ENCODE assay signal across 8 mouse cellular contexts in genomic region chr7:45798511-45798836, GRCm38 (mm10). TPM values are rescaled to one million over a fixed set of nuclear protein-coding genes. Genes with fewer than 3 reads are reported as not detected.
DNase-seq lines count a peak whose midpoint lies in the region; ATAC-seq lines count a peak whose summit lies in the region.

No protein-coding gene starts in this region.

- H3K4me2 ChIP-seq in forebrain, embryonic 12.5 days, result peak overlapping the region; percentile 68
- peak overlapping the region; percentile 63 for H3K4me2 ChIP-seq in midbrain, embryonic 11.5 days

- peak overlapping the region; percentile 40 for H3K4me3 ChIP-seq in forebrain, embryonic 12.5 days (replicated peaks)
- H3K4me3 ChIP-seq in midbrain, embryonic 11.5 days (ENCODE audit: low read depth, low read length), result peak overlapping the region; percentile 29

- H3K9ac ChIP-seq in forebrain, embryonic 12.5 days, result peak overlapping the region; percentile 67
- H3K9ac ChIP-seq in midbrain, embryonic 11.5 days (ENCODE audit: low read length), result peak overlapping the region; percentile 55

- peaks cover 28% of the 10 kb centered on the region for H3K4me1 ChIP-seq in forebrain, embryonic 12.5 days
- H3K4me1 ChIP-seq in midbrain, embryonic 11.5 days (ENCODE audit: control insufficient read depth, insufficient read depth, low read length), result peaks cover 20% of the 10 kb centered on the region

- WGBS in forebrain, embryonic 12.5 days, result under 1% methylated on average over 19 of the region's 19 CpGs
- 1% methylated on average over 19 of the region's 19 CpGs for WGBS in midbrain, embryonic 11.5 days

- ATAC-seq in forebrain, embryonic 12.5 days (ENCODE audit: low FRiP score), result no peak
- no peak for ATAC-seq in midbrain, embryonic 11.5 days (ENCODE audit: low FRiP score)
- no peak for ATAC-seq in activated CD4-positive, CD25-positive, alpha-beta regulatory T cell, adult 4 months

- peak; percentile 63 for DNase-seq in cerebellum, adult 11-12 months
- no peak for DNase-seq in cerebellum, adult 9-10 months
- peak; percentile 53 to 55 for DNase-seq in B cell, adult 2 months
- peak; percentile 71 for DNase-seq in kidney, postnatal 14 days
- peak; percentile 80 for DNase-seq in midbrain, embryonic 11.5 days (ENCODE audit: low spot score, missing footprints)
- DNase-seq in gastrocnemius, adult 8-10 months (ENCODE audit: low spot score in 2 of 2), result no peak

- H3K27ac ChIP-seq in forebrain, embryonic 12.5 days, result no peak overlapping the region
- H3K27ac ChIP-seq in midbrain, embryonic 11.5 days (ENCODE audit: low read depth, low read length), result no peak overlapping the region

- H3K36me3 ChIP-seq in forebrain, embryonic 12.5 days (replicated peaks), result peaks cover 58% of the 10 kb centered on the region
- H3K36me3 ChIP-seq in midbrain, embryonic 11.5 days (ENCODE audit: control insufficient read depth, insufficient read depth, low read length), result peaks cover 11% of the 10 kb centered on the region

- H3K9me3 ChIP-seq in forebrain, embryonic 12.5 days, result no peaks in the 10 kb centered on the region
- no peaks in the 10 kb centered on the region for H3K9me3 ChIP-seq in midbrain, embryonic 11.5 days (ENCODE audit: control insufficient read depth, low read length)

- peaks cover 57% of the 10 kb centered on the region for H3K27me3 ChIP-seq in forebrain, embryonic 12.5 days
- H3K27me3 ChIP-seq in midbrain, embryonic 11.5 days (ENCODE audit: control insufficient read depth, insufficient read depth, low read length), result peaks cover 22% of the 10 kb centered on the region

RNA-seq across cellular contexts. Expression of gene Sult2b1, which starts 14.0 kb away (rescaled TPM):
- polyA plus RNA-seq in forebrain, embryonic 12.5 days (2016; fragmentation: Nextera tagmentation; extraction: Ambion mirVana), result 1.5 and 1.9 TPM in 2 replicates
- polyA plus RNA-seq in midbrain, embryonic 11.5 days (2014; fragmentation: Nextera tagmentation; extraction: Ambion mirVana), result 1.5 and 2.4 TPM in 2 replicates
- polyA plus RNA-seq in activated CD4-positive, CD25-positive, alpha-beta regulatory T cell, adult 4 months (2017; shearing (Covaris generic)), result 1 to 10 TPM; 2.5 to 6.6 TPM
- total RNA-seq in gastrocnemius, adult 8-10 months (2022), result not detected

RNA-seq across cellular contexts. Expression of gene Lmtk3, which starts 14.9 kb away (rescaled TPM):
- polyA plus RNA-seq in forebrain, embryonic 12.5 days (2016; fragmentation: Nextera tagmentation; extraction: Ambion mirVana), result 10.2 and 10.8 TPM in 2 replicates
- 4.6 and 4.8 TPM in 2 replicates for polyA plus RNA-seq in midbrain, embryonic 11.5 days (2014; fragmentation: Nextera tagmentation; extraction: Ambion mirVana)
- not detected for polyA plus RNA-seq in activated CD4-positive, CD25-positive, alpha-beta regulatory T cell, adult 4 months (2017; shearing (Covaris generic))
- total RNA-seq in gastrocnemius, adult 8-10 months (2022), result not detected

RNA-seq across cellular contexts. Expression of gene Cyth2, which starts 15.9 kb away (rescaled TPM):
- polyA plus RNA-seq in forebrain, embryonic 12.5 days (2016; fragmentation: Nextera tagmentation; extraction: Ambion mirVana), result 275 and 276 TPM in 2 replicates
- 224 and 225 TPM in 2 replicates for polyA plus RNA-seq in midbrain, embryonic 11.5 days (2014; fragmentation: Nextera tagmentation; extraction: Ambion mirVana)
- 10 to 100 TPM; 13.0 to 14.4 TPM for polyA plus RNA-seq in activated CD4-positive, CD25-positive, alpha-beta regulatory T cell, adult 4 months (2017; shearing (Covaris generic))
- total RNA-seq in gastrocnemius, adult 8-10 months (2022), result 10 to 100 TPM; 25.2 to 34.3 (median 30.8) TPM

RNA-seq across cellular contexts. Expression of gene Kcnj14, which starts 26.1 kb away (rescaled TPM):
- polyA plus RNA-seq in forebrain, embryonic 12.5 days (2016; fragmentation: Nextera tagmentation; extraction: Ambion mirVana), result 0.73 and 0.95 TPM in 2 replicates
- polyA plus RNA-seq in midbrain, embryonic 11.5 days (2014; fragmentation: Nextera tagmentation; extraction: Ambion mirVana), result 0.69 and 0.75 TPM in 2 replicates
- not detected for polyA plus RNA-seq in activated CD4-positive, CD25-positive, alpha-beta regulatory T cell, adult 4 months (2017; shearing (Covaris generic))
- under 1 TPM in 2 of 4 experiments, not detected in 2; 0.11 to 0.29 TPM for total RNA-seq in gastrocnemius, adult 8-10 months (2022)

RNA-seq across cellular contexts. Expression of gene Grwd1, which starts 32.3 kb away (rescaled TPM):
- polyA plus RNA-seq in forebrain, embryonic 12.5 days (2016; fragmentation: Nextera tagmentation; extraction: Ambion mirVana), result 55.5 and 60.0 TPM in 2 replicates
- polyA plus RNA-seq in midbrain, embryonic 11.5 days (2014; fragmentation: Nextera tagmentation; extraction: Ambion mirVana), result 64.0 and 67.9 TPM in 2 replicates
- polyA plus RNA-seq in activated CD4-positive, CD25-positive, alpha-beta regulatory T cell, adult 4 months (2017; shearing (Covaris generic)), result 10 to 100 TPM; 16.1 to 25.3 TPM
- total RNA-seq in gastrocnemius, adult 8-10 months (2022), result 10 to 100 TPM; 15.5 to 17.3 (median 16.1) TPM

Comparison
In these comparisons a context has a peak if more than half of its experiments do, and no peak if none do; other contexts are left out.
1. DNase-seq: peak in cerebellum, adult 11-12 months (single experiment), B cell, adult 2 months (2 of 2), kidney, postnatal 14 days (single experiment) and midbrain, embryonic 11.5 days (single experiment); none in cerebellum, adult 9-10 months (single experiment) and gastrocnemius, adult 8-10 months (0 of 2).
2. RNA of gene Cyth2, which starts 15.9 kb away (polyA plus RNA-seq): 275 to 276 TPM in forebrain, embryonic 12.5 days and 224 to 225 TPM in midbrain, embryonic 11.5 days; 13.0 to 14.4 TPM in activated CD4-positive, CD25-positive, alpha-beta regulatory T cell, adult 4 months; every median in the first group is over 10 times any median in the second.